Mouse (Mus musculus) CH12.LX (cell line): ENCODE results near the gene Lrch3. TPM values are rescaled to one million over a fixed set of nuclear protein-coding genes. Genes with fewer than 3 reads are reported as not detected.
A peak's percentile ranks its signal among the peaks of the same experiment; 100 is the strongest.

ENCODE experiments used
- DNase-seq: peaks from one replicate; pipeline ENCODE4 v3.0.0-alpha.2; 2013; ENCODE audit errors: extremely low read depth
- H3K27ac ChIP-seq: 2 replicates; pipeline ENCODE4 v1.5.1; 2012; ENCODE audit warnings: low read depth, mild to moderate bottlenecking, control low read depth, moderate library complexity; ENCODE audit not compliant: insufficient read depth
- H3K27me3 ChIP-seq: replicated peaks from 2 replicates; pipeline ENCODE3; 2012; ENCODE audit warnings: inconsistent platforms
- H3K36me3 ChIP-seq, 2 experiments: replicated peaks in 1 of 2; 2 replicates each; pipeline versions ENCODE3 to v1.6.1; 2012; ENCODE audit warnings: inconsistent platforms in 1 of 2, low read length in 1 of 2, mild to moderate bottlenecking in 1 of 2, mixed read lengths in 1 of 2, moderate library complexity in 1 of 2; ENCODE audit not compliant: control insufficient read depth in 1 of 2, insufficient read depth in 1 of 2
- H3K4me1 ChIP-seq, 2 experiments: 2 replicates each; pipeline ENCODE4 v1.6.1; 2012; ENCODE audit warnings: inconsistent platforms in 1 of 2, moderate library complexity in 1 of 2; ENCODE audit not compliant: insufficient read depth in 2 of 2, control insufficient read depth in 1 of 2
- H3K4me2 ChIP-seq: 2 replicates; pipeline ENCODE4 v1.6.1; 2012; ENCODE audit warnings: low read depth, mild to moderate bottlenecking, control low read depth; ENCODE audit not compliant: poor library complexity, insufficient read depth, severe bottlenecking
- H3K4me3 ChIP-seq, 3 experiments: fragments of 150-350 bp in 1 of 3; sonication (generic) in 1 of 3; replicated peaks in 1 of 3; 2 replicates each; pipeline versions ENCODE3 to v1.5.1; 2011 to 2012; ENCODE audit warnings: low read depth in 2 of 3, low read length in 2 of 3, mild to moderate bottlenecking in 2 of 3, moderate library complexity in 2 of 3, control low read depth in 1 of 3, improper control_type of control experiment in 1 of 3, inconsistent platforms in 1 of 3, mixed read lengths in 1 of 3; ENCODE audit not compliant: poor library complexity in 1 of 3
- H3K79me2 ChIP-seq: replicated peaks from 2 replicates; pipeline ENCODE4 v1.6.1; 2012; ENCODE audit warnings: mild to moderate bottlenecking, moderate library complexity; ENCODE audit not compliant: control insufficient read depth, poor library complexity, insufficient read depth, severe bottlenecking; ENCODE audit errors: extremely low read depth
- H3K9ac ChIP-seq: 2 replicates; pipeline ENCODE4 v1.6.1; 2012; ENCODE audit warnings: low read depth, mild to moderate bottlenecking, control low read depth, moderate library complexity; ENCODE audit not compliant: insufficient read depth
- H3K9me3 ChIP-seq: replicated peaks from 2 replicates; pipeline ENCODE3; 2012; ENCODE audit warnings: low read length, inconsistent platforms, mixed read lengths
- BHLHE40 ChIP-seq: IDR thresholded peaks from 2 replicates; pipeline ENCODE4 v1.6.1; 2011; ENCODE audit warnings: mild to moderate bottlenecking, low read depth, low read length, improper control_type of control experiment
- CHD2 ChIP-seq: IDR thresholded peaks from 2 replicates; pipeline ENCODE4 v1.6.1; 2011; ENCODE audit warnings: low read length, improper control_type of control experiment
- EP300 ChIP-seq: IDR thresholded peaks from 2 replicates; pipeline ENCODE4 v1.6.1; 2011; ENCODE audit warnings: low read length, improper control_type of control experiment
- ETS1 ChIP-seq: conservative IDR thresholded peaks from 2 replicates; pipeline ENCODE4 v1.6.1; 2012; ENCODE audit warnings: low read depth, mild to moderate bottlenecking, inconsistent platforms, low read length, improper control_type of control experiment, moderate library complexity
- GABPA ChIP-seq: IDR thresholded peaks from 2 replicates; pipeline ENCODE4 v1.6.1; 2012; ENCODE audit warnings: low read depth, low read length, improper control_type of control experiment, inconsistent platforms; ENCODE audit not compliant: insufficient replicate concordance
- MAFK ChIP-seq: IDR thresholded peaks from 2 replicates; pipeline ENCODE4 v1.6.1; 2011; ENCODE audit warnings: low read length, improper control_type of control experiment; ENCODE audit not compliant: insufficient replicate concordance
- MAX ChIP-seq: IDR thresholded peaks from 2 replicates; pipeline ENCODE4 v1.6.1; 2011; ENCODE audit warnings: low read length, improper control_type of control experiment
- MAZ ChIP-seq: IDR thresholded peaks from 2 replicates; pipeline ENCODE4 v1.6.1; 2012; ENCODE audit warnings: low read depth, mild to moderate bottlenecking, inconsistent platforms, low read length, improper control_type of control experiment, moderate library complexity
- MXI1 ChIP-seq: IDR thresholded peaks from 2 replicates; pipeline ENCODE4 v1.6.1; 2011; ENCODE audit warnings: mild to moderate bottlenecking, low read depth, low read length, improper control_type of control experiment
- MYC ChIP-seq: IDR thresholded peaks from 2 replicates; pipeline ENCODE4 v1.6.1; 2011; ENCODE audit warnings: low read depth, mild to moderate bottlenecking, improper control_type of control experiment, low read length
- NELFE ChIP-seq: IDR thresholded peaks from 2 replicates; pipeline ENCODE4 v1.6.1; 2011; ENCODE audit warnings: low read depth, low read length, improper control_type of control experiment
- NRF1 ChIP-seq: IDR thresholded peaks from 2 replicates; pipeline ENCODE4 v1.6.1; 2014; ENCODE audit warnings: low read depth, mild to moderate bottlenecking, inconsistent platforms, low read length, improper control_type of control experiment, moderate library complexity
- POLR2A ChIP-seq: IDR thresholded peaks from 2 replicates; pipeline ENCODE4 v1.6.1; 2011; ENCODE audit warnings: low read depth, mild to moderate bottlenecking, improper control_type of control experiment, low read length
- RCOR1 ChIP-seq: conservative IDR thresholded peaks from 2 replicates; pipeline ENCODE4 v1.6.1; 2012; ENCODE audit warnings: low read depth, mild to moderate bottlenecking, inconsistent platforms, low read length, improper control_type of control experiment
- SIN3A ChIP-seq: IDR thresholded peaks from 2 replicates; pipeline ENCODE4 v1.6.1; 2012; ENCODE audit warnings: low read length, improper control_type of control experiment, inconsistent platforms
- SMC3 ChIP-seq: IDR thresholded peaks from 2 replicates; pipeline ENCODE4 v1.6.1; 2011; ENCODE audit warnings: low read depth, low read length, improper control_type of control experiment
- UBTF ChIP-seq: IDR thresholded peaks from 2 replicates; pipeline ENCODE4 v1.6.1; 2012; ENCODE audit warnings: low read depth, mild to moderate bottlenecking, inconsistent platforms, low read length, improper control_type of control experiment, moderate library complexity
- dilution Hi-C: fragments of 300-500 bp; cut with MboI; formaldehyde crosslinking; loops from 2 replicates; pipeline ENCODE4 v1.14.3; 2020; ENCODE audit warnings: low sequenced_read_pairs; ENCODE audit not compliant: extremely low pct_unique_long_range_greater_than_20kb, extremely low pct_ligation_motif_present
- in situ Hi-C: fragments of 300-500 bp; cut with MboI; formaldehyde crosslinking; loops from 3 replicates; pipeline ENCODE4 v1.14.3; 2019; ENCODE audit warnings: low sequenced_read_pairs, low pct_ligation_motif_present, low pct_unique_long_range_greater_than_20kb, mixed read lengths
- polyA plus RNA-seq: library from polyadenylated mRNA; unstranded; fragments of >175 nt; gene quantifications from 2 replicates; pipeline ENCODE4 v1.2.1, GENCODE M21; 2012; ENCODE audit warnings: low read depth; ENCODE audit not compliant: insufficient read length
- total RNA-seq, 2 experiments: library from RNA; depleted of rRNA; stranded (reverse); fragments of 300-350 nt in 1 of 2; fragments of >200 nt in 1 of 2; gene quantifications; 2 replicates each; pipeline ENCODE4 v1.2.3; 2012 to 2014

The Lrch3 gene
- total and polyA plus RNA-seq, 3 experiments = 11.9 to 20.7 (median 16.1) TPM

DNA sequence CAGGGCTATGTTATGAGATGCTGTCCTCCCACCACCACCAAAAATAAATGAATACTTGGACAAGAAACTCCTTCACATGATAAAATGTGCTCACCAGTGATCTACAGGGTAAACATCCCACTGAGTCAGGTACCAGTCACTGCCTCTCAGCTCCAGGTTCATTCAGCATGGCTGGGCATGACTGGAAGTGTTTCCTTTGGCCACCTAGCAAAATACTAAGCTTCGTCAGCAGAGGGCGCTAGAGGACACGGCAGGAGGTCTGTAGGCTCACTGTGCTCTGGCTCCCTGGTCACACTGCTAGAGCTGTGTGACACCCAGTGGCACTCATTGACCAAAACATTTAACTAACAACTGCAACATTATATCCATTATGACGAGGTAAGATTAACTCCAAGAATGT lies 109.8 kb downstream of the Lrch3 start (continued):
- TF ChIP-seq MYC (peak; percentile 78), GABPA (no peak), MAZ (no peak; the same call in 1 of the 2 replicates), EP300 (no peak), UBTF (no peak), ETS1 (no peak), NRF1 (no peak), MXI1 (peak; percentile 65), NELFE (peak; percentile 71; the same call in 1 of the 2 replicates), MAFK (no peak), MAX (no peak; the same call in 1 of the 2 replicates), RCOR1 (no peak), POLR2A (no peak), CHD2 (no peak)

DNA sequence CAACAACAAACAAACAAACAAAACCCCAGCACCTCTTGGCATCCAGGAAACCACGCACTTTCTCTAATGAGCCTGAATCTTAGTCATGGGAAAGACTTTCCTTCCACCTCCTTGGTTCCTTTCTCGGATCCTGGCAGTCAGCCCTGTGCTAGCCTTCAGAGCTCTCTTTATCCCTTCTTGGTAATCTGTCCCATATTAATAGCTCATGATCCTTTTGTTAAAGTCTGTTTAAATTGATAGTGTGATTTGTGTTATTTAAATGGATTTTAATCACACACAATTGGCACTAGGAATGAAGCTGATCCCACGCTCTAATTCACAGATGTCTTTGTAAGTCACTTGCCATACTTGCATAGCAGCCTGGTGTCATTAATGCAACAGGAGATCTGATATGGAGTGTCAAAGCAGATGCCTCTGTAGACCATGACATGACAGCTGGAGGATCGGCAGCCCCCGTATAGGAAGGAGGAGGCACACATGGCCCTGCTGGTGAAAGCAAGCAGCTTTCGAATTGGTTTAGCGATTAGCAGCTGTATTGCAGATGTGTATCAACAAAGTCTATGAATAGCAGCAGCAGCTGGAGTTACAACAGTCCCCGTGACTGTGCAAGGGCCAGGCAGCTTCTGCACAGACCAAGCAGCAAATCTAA lies 110.7 kb downstream of the Lrch3 start:
- in situ Hi-C loops = loop anchor here (5.0 kb wide), 2 partner anchors 128 to 212 kb away; partner anchors contain the start of gene Smbd1

DNA sequence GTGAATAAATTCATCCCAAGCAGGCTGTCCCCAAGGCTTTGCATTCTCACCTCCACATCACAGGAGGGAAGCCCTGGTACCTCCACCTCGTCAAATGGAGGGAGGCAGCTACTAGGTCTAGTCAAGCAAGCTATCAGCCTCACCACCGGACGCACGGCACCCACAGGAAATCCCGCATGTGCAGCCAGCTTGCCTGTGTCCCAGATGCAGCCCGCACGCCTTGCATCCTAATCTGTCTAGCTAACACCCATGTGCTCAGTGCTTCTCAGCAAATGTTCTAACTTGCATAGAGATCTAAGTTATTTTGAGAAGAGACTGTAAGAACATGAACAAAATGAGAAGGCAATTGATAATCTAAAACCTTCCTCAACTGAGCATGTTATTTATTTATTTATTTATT lies 112.5 kb downstream of the Lrch3 start:
- Histone ChIP-seq H3K4me1 (peaks cover 3 to 6% of the 10 kb centered on the region in 2 experiments; a peak in 2 of 4 replicates), H3K27ac (no peak overlapping the region), H3K4me3 (no peak overlapping the region), H3K9ac (no peak overlapping the region), H3K4me2 (no peak overlapping the region), H3K27me3 (no peaks in the 10 kb centered on the region), H3K36me3 (peaks cover 0 to 44% of the 10 kb centered on the region in 2 experiments), H3K9me3 (no peaks in the 10 kb centered on the region), H3K79me2 (no peaks in the 10 kb centered on the region)
- TF ChIP-seq ETS1 = no peak
- TF ChIP-seq GABPA = no peak
- no peak for TF ChIP-seq BHLHE40
- TF ChIP-seq CHD2 = no peak
- TF ChIP-seq MAX = no peak
- dilution Hi-C loops = no loop called here
- DNase-seq = no peak
- in situ Hi-C loops = no loop called here

More for the DNA sequence above, 110.7 kb downstream of the Lrch3 start:
- H3K79me2 ChIP-seq = no peaks in the 10 kb centered on the region
- TF ChIP-seq SMC3 (no peak), SIN3A (0 out of 2 replicates have a peak, but pooled peaks have one; percentile 16)
- TF ChIP-seq, all 38 proteins: peak for 1
- Histone ChIP-seq H3K27me3 (no peaks in the 10 kb centered on the region), H3K27ac (no peak overlapping the region), H3K9ac (no peak overlapping the region), H3K36me3 (peaks cover 0 to 45% of the 10 kb centered on the region in 2 experiments), H3K4me2 (no peak overlapping the region), H3K9me3 (no peaks in the 10 kb centered on the region), H3K4me3 (no peak overlapping the region), H3K4me1 (peaks cover 3 to 6% of the 10 kb centered on the region in 2 experiments; a peak in 2 of 4 replicates)
- no peak for DNase-seq
- dilution Hi-C loops = no loop called here
